Mouse (Mus musculus) left cerebral cortex, adult 2 months (tissue): ENCODE results near the gene Nup210l. TPM values are rescaled to one million over a fixed set of nuclear protein-coding genes. Genes with fewer than 3 reads are reported as not detected.

Source experiments
- DNase-seq, 2 experiments: peaks; one replicate each; pipeline ENCODE4 v3.0.0; 2021 to 2022; ENCODE audit warnings: low spot score in 2 of 2, mixed read lengths in 1 of 2; ENCODE audit errors: extremely low spot score in 1 of 2
- H3K27ac ChIP-seq: fragments of 200-600 bp; 2 replicates; pipeline ENCODE4 v1.8.1; 2022
- H3K4me3 ChIP-seq: fragments of 200-600 bp; 2 replicates; pipeline ENCODE4 v1.8.1; 2022
- CTCF ChIP-seq: fragments of 200-600 bp; IDR thresholded peaks from 2 replicates; pipeline ENCODE4 v1.8.1; 2022; ENCODE audit warnings: antibody characterized with exemption, mild to moderate bottlenecking, moderate library complexity
- intact Hi-C: fragments of 180-260 bp; cut with DNase I; formaldehyde crosslinking; loops from one replicate; pipeline ENCODE4 v1.15.1; 2025
- microRNA-seq, 2 experiments: library from miRNA; unstranded; fragments of <30 nt; microRNA quantifications; one replicate each; pipeline ENCODE4 v1.2.0; 2021
- total RNA-seq, 2 experiments: library from RNA; stranded (reverse); gene quantifications; 2 replicates each; pipeline ENCODE4 v1.2.3; 2021

Nup210l gene
- total RNA-seq, 2 experiments from 2014 or later = 0.36 to 0.42 TPM

DNA sequence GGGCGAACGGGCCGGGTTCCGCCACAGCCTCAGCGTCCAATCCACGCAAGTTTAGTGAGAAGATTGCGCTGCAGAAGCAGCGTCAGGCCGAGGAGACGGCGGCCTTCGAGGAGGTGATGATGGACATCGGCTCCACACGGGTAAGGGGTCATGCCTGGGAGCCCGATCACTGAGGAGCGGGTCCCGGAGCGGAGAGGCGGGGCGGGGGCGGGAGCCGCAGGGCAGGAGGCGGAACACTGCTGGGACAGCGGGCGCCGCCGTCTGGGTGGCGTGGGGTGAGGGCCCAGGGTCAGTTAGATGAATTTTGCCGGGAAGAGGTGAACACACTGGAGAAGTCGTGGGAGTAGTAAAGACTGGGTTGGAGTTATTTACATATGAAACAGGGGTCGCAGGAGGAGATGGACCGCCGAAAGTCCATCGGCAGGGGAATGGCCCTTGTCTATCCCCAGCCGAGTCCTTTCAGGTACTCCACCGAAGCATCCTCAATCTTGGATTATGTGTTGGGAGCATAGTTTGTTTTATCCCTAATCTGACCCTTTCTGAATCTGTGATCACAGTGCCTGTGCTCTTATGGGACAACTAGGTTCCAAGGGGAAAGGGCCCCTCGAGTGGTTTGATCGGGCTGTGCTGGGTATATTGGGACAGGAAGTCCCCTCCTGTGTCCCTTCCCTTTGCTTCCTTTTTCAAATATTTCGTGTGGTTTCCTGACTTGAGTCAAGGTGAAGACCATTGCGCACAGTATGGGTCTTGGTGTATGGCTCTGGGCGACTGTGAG, 150.7 kb downstream of the Nup210l start:
- Histone ChIP-seq H3K27ac (peak overlapping the region; percentile 89), H3K4me3 (peak overlapping the region; percentile 96)
- no peak for DNase-seq
- TF ChIP-seq CTCF = no peak
- intact Hi-C loops = no loop called here

DNA sequence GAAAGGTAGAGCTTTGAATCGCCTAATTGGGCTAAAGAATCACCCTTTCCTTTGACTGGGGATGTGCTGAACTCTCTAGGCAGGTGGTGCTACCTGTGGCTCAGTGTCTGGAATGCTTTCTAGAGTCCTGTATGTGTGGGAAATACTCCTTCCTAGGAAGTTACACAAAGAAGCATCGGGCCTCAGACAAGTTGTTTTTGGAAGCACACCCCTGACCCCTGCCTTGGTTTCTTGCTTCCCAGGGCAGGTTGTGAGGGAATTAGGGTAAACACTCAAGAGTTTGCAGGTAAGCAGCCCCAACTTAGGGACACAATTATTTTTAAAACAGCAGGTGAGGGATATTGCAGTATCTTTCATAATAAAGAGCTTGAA, 151.2 kb downstream of the Nup210l start:
- Histone ChIP-seq H3K4me3 (peak overlapping the region; percentile 96), H3K27ac (no peak overlapping the region; the same call in 1 of the 2 replicates)
- no peak for TF ChIP-seq CTCF
- intact Hi-C loops = no loop called here
- no peak for DNase-seq

DNA sequence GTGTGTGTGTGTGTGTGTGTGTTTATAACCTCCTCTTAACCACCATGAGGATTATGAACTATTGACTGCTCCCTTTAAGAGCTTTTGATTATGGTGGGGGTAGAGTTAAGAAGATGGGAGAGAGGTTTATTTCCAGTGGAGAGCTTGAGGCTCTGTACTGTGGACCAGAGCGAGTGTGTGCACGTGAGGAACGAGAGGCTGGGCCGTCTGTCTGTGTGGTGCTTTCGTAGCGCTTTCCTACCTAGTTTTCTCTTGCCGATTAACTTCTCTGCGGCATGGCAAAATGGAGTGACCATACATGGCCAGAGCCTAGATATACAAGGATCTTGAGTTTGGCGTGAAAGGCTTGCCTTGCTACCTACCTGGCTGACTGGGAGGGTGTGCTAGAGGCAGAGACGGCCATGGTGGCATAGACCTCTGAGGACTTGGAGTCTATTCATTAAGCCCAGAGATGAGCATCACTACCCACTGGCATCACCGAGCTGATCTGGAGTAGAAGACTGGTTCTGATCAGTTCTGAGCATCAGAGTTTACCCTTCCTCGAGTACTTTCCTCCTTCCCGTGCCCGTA, 151.9 kb downstream of the Nup210l start:
- Histone ChIP-seq H3K4me3 (no peak overlapping the region), H3K27ac (no peak overlapping the region)
- no peak for DNase-seq
- no peak for TF ChIP-seq CTCF
- intact Hi-C loops = no loop called here

DNA sequence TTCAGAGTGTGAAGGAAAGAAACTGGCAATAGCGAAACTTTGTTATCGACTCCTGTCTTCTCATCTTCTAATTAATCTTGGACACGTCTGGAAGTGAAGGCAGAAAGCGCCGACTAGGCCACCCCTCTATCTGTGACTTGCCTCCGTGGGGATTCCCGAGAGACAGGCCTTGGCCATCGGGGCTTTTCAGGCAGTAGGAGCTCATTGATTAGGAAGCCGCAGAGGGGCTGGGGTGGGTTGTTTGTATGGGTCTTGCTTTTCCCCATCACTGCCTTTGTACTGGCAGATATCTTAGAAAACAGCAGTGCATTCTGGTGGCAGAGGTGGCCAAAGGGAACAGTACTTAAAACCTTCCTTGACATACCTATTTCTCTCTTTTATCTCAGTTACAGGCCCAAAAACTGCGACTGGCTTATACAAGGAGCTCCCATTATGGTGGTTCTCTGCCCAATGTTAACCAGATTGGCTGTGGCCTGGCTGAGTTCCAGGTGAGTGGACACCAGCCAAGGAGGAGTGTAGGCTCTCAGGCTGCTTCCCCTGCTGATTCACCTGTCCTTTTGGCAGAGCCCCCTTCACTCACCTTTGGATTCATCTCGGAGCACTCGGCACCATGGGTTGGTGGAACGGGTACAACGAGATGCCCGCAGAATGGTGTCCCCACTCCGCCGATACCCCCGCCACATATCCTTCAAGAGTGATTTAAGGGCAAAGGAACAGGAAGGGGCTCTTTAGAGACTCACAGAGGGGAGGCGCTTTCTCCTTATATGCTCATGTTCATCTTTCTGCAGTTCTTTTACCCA, 153.0 kb downstream of the Nup210l start:
- intact Hi-C loops = no loop called here
- no peak overlapping the region for H3K27ac ChIP-seq

DNA sequence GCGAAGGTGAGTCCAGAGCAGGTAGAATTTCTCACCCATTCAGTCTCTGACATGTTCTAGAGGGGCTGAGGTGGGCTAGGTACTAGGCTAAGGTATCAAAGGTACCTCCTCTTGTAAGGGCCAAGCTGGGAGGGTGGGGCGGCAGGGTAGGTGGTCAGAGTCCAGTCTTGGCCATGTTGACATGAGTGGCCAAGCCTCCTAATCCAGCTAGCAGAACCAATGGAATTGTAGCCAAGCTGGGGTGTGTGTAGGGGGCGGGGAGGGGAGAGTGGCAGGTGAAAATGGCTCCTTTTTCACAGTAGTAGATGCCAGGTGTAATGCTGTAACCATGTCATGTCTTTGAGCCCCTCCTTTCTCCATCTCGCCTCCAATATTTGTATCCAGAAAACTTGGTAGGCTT, 154.6 kb downstream of the Nup210l start:
- no peak for DNase-seq
- intact Hi-C loops = no loop called here
- Histone ChIP-seq H3K4me3 (no peak overlapping the region), H3K27ac (no peak overlapping the region)
- no peak for TF ChIP-seq CTCF

More for the DNA sequence above, 153.0 kb downstream of the Nup210l start:
- DNase-seq = no peak
- TF ChIP-seq CTCF = no peak
- no peak overlapping the region for H3K4me3 ChIP-seq

Small RNAs within 50 kb of the gene (microRNA-seq; reads per million reads assigned to microRNA genes)
- gene Mir190b = 4.4 to 6.2 reads per million in 2 experiments

Other genes starting within 250 kb of the Nup210l start
- gene Il6ra, start 190.9 kb upstream of the Nup210l start, total RNA-seq = 1 to 10 TPM; 3.7 to 4.4 TPM
- 100 to 1,000 TPM; 112 to 129 TPM for gene Atp8b2, start 140.6 kb upstream of the Nup210l start, total RNA-seq
- gene Hax1, start 105.4 kb upstream of the Nup210l start, total RNA-seq = 100 to 1,000 TPM in 1 of 2 experiments, 10 to 100 TPM in 1; 97.6 to 106 TPM
- gene 4933434E20Rik, start 52.5 kb upstream of the Nup210l start, total RNA-seq = 10 to 100 TPM; 95.2 to 98.7 TPM
- 100 to 1,000 TPM; 180 to 197 TPM for gene Ubap2l, start 51.5 kb upstream of the Nup210l start, total RNA-seq
- gene Tpm3, start 31.5 kb upstream of the Nup210l start, total RNA-seq = 100 to 1,000 TPM; 182 to 193 TPM
- gene Rps27, start 109.5 kb downstream of the Nup210l start, total RNA-seq = 100 to 1,000 TPM; 799 to 888 TPM
- gene Rab13, start 109.6 kb downstream of the Nup210l start, total RNA-seq = 1 to 10 TPM; 7.9 to 8.9 TPM
- gene Jtb, start 127.5 kb downstream of the Nup210l start, total RNA-seq = 10 to 100 TPM; 43.8 to 49.5 TPM
- under 1 TPM; 0.42 to 0.50 TPM for gene Creb3l4, start 139.4 kb downstream of the Nup210l start, total RNA-seq
- gene Slc39a1, start 144.0 kb downstream of the Nup210l start, total RNA-seq = 10 to 100 TPM; 38.8 to 43.0 TPM
- 10 to 100 TPM; 39.5 to 43.6 TPM for gene Crtc2, start 150.0 kb downstream of the Nup210l start, total RNA-seq
- gene Dennd4b, start 161.1 kb downstream of the Nup210l start, total RNA-seq = 10 to 100 TPM; 35.0 to 36.7 TPM
- 100 to 1,000 TPM in 1 of 2 experiments, 10 to 100 TPM in 1; 93.5 to 103 TPM for gene Gatad2b, start 189.0 kb downstream of the Nup210l start, total RNA-seq